Mouse (Mus musculus): ENCODE measurements around the gene Olfr412. TPM values are rescaled to one million over a fixed set of nuclear protein-coding genes. Genes with fewer than 3 reads are reported as not detected.

Gene Olfr412
- polyA plus RNA-seq, 1 experiment = not detected

- Histone ChIP-seq H3K36me3 (ENCODE audit: control insufficient read depth) (no peaks in the 10 kb centered on the region), H3K27me3 (ENCODE audit: control insufficient read depth) (no peaks in the 10 kb centered on the region), H3K4me3 (replicated peaks) (no peak overlapping the region), H3K4me1 (ENCODE audit: control insufficient read depth) (no peaks in the 10 kb centered on the region), H3K9me3 (ENCODE audit: control insufficient read depth, low read length) (no peaks in the 10 kb centered on the region)
- TF ChIP-seq TAL1 (IDR thresholded peaks at IDR 0.05; ENCODE audit: low read length) = no peak
Measured at GRCm38 (mm10) chr11:74387203-74387602, 25.3 kb downstream of the Olfr412 start.

DNA sequence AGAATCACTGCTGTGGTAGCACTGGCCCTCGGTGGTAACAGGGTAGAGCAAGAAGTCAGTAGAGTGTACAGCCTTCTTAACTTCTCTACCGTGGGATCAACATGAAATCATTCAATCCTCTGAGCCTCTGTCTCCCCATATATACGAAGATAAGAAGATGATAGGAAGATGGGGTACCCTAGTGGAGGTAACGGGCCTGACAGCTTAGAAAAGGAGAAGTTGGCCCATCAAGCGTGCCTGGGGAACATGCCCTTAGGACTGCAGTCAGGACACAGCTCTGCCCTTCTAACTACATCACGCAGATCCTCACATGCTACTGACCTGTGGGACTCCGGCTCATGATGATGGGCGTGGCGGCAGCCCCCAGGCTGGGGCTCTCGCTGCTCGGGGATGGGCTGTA, 30.0 kb downstream of the Olfr412 start:
- TF ChIP-seq TAL1 (IDR thresholded peaks at IDR 0.05; ENCODE audit: low read length) (no peak), GATA1 (IDR thresholded peaks at IDR 0.05; ENCODE audit: low read length) (no peak)
- Histone ChIP-seq H3K4me1 (ENCODE audit: control insufficient read depth) (no peaks in the 10 kb centered on the region), H3K4me3 (replicated peaks) (no peak overlapping the region), H3K9me3 (ENCODE audit: control insufficient read depth, low read length) (no peaks in the 10 kb centered on the region), H3K27me3 (ENCODE audit: control insufficient read depth) (no peaks in the 10 kb centered on the region), H3K36me3 (ENCODE audit: control insufficient read depth) (no peaks in the 10 kb centered on the region)

GRCm38 (mm10) chr11:74392903-74393302, 31.0 kb downstream of the Olfr412 start:
- Histone ChIP-seq H3K9me3 (ENCODE audit: control insufficient read depth, low read length) (no peaks in the 10 kb centered on the region), H3K36me3 (ENCODE audit: control insufficient read depth) (no peaks in the 10 kb centered on the region; the same call in 1 of the 2 replicates), H3K27me3 (ENCODE audit: control insufficient read depth) (no peaks in the 10 kb centered on the region), H3K4me1 (ENCODE audit: control insufficient read depth) (no peaks in the 10 kb centered on the region), H3K4me3 (replicated peaks) (no peak overlapping the region)
- TF ChIP-seq TAL1 (IDR thresholded peaks at IDR 0.05; ENCODE audit: low read length) (no peak), GATA1 (IDR thresholded peaks at IDR 0.05; ENCODE audit: low read length) (no peak)

DNA sequence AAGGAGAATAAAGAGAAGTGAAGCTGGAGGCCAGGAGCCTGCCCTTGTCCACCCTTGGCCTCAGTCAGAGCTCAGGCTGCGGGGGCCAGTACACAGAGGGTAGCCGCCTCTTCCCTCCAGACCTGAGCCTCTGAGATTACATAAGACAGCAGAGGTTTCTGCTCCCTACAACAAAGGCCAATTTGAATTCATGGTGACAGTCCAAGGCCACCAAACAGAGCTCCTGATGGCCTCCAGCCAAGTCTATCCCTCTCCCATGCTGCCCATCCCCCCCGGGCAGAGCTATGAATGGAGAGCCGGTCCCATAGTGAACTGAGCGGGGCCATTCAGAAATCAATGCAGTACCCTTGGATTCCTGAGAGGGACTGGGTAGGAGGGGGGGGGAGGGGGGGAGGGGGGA, 31.6 kb downstream of the Olfr412 start:
- Histone ChIP-seq H3K9me3 (ENCODE audit: control insufficient read depth, low read length) (no peaks in the 10 kb centered on the region), H3K4me3 (replicated peaks) (no peak overlapping the region), H3K4me1 (ENCODE audit: control insufficient read depth) (no peaks in the 10 kb centered on the region), H3K27me3 (ENCODE audit: control insufficient read depth) (no peaks in the 10 kb centered on the region), H3K36me3 (ENCODE audit: control insufficient read depth) (no peaks in the 10 kb centered on the region; the same call in 1 of the 2 replicates)
- TF ChIP-seq TAL1 (IDR thresholded peaks at IDR 0.05; ENCODE audit: low read length) = no peak
- TF ChIP-seq GATA1 (IDR thresholded peaks at IDR 0.05; ENCODE audit: low read length) = no peak

DNA sequence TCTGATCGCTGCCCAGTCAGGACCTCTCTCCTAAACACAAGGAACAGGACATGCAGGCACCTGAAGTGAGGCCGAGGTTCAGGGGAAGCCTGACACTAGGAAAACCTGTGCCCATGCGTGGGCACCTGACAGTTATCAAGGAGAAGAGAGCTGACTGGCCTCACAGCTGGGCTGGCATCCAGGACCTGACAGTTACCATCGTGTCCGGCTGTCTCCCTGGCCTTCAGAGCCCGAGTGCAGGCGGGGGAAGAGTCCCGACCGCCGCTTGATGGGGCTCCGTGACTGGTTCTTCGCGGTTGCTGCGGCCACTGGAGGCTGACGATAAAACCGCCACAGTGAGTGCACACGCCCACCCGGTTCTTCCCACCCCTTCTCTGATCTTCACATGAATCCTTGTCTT, 33.7 kb downstream of the Olfr412 start:
- Histone ChIP-seq H3K4me3 (replicated peaks) (no peak overlapping the region), H3K4me1 (ENCODE audit: control insufficient read depth) (no peaks in the 10 kb centered on the region), H3K9me3 (ENCODE audit: control insufficient read depth, low read length) (no peaks in the 10 kb centered on the region), H3K27me3 (ENCODE audit: control insufficient read depth) (no peaks in the 10 kb centered on the region), H3K36me3 (ENCODE audit: control insufficient read depth) (no peaks in the 10 kb centered on the region; the same call in 1 of the 2 replicates)
- TF ChIP-seq GATA1 (IDR thresholded peaks at IDR 0.05; ENCODE audit: low read length) (no peak), TAL1 (IDR thresholded peaks at IDR 0.05; ENCODE audit: low read length) (no peak)

- Histone ChIP-seq H3K9me3 (ENCODE audit: control insufficient read depth, low read length) (no peaks in the 10 kb centered on the region), H3K4me3 (replicated peaks) (no peak overlapping the region), H3K4me1 (ENCODE audit: control insufficient read depth) (no peaks in the 10 kb centered on the region), H3K27me3 (ENCODE audit: control insufficient read depth) (no peaks in the 10 kb centered on the region), H3K36me3 (ENCODE audit: control insufficient read depth) (no peaks in the 10 kb centered on the region; the same call in 1 of the 2 replicates)
- no peak for TF ChIP-seq GATA1 (IDR thresholded peaks at IDR 0.05; ENCODE audit: low read length)
- no peak for TF ChIP-seq TAL1 (IDR thresholded peaks at IDR 0.05; ENCODE audit: low read length)
Measured at GRCm38 (mm10) chr11:74402126-74402525, 40.3 kb downstream of the Olfr412 start.

DNA sequence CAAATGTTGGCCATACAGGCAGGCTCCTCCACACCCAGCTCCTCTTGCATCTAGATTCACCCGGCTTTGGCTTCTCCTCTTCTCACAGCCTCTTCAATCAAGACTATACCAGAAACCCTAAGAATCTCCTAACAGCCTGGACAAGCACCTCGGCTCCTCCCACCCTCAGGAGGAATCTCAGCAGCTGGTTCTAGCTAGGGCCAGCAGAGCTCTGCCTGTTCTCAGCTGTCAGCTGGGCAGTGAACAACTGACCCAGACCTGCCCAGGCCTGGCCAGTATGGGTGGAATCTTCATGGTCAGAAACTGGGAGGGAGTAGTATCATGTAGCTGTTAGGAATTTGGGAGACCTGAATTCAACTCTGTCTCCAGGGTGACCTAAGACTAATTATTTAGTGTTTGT, 42.3 kb downstream of the Olfr412 start:
- Histone ChIP-seq H3K36me3 (ENCODE audit: control insufficient read depth) (no peaks in the 10 kb centered on the region), H3K27me3 (ENCODE audit: control insufficient read depth) (no peaks in the 10 kb centered on the region), H3K4me3 (replicated peaks) (no peak overlapping the region), H3K4me1 (ENCODE audit: control insufficient read depth) (no peaks in the 10 kb centered on the region), H3K9me3 (ENCODE audit: control insufficient read depth, low read length) (no peaks in the 10 kb centered on the region)
- TF ChIP-seq GATA1 (IDR thresholded peaks at IDR 0.05; ENCODE audit: low read length) (no peak), TAL1 (IDR thresholded peaks at IDR 0.05; ENCODE audit: low read length) (no peak)

- Histone ChIP-seq H3K4me3 (replicated peaks) (no peak overlapping the region), H3K36me3 (ENCODE audit: control insufficient read depth) (no peaks in the 10 kb centered on the region), H3K9me3 (ENCODE audit: control insufficient read depth, low read length) (no peaks in the 10 kb centered on the region), H3K27me3 (ENCODE audit: control insufficient read depth) (no peaks in the 10 kb centered on the region), H3K4me1 (ENCODE audit: control insufficient read depth) (no peaks in the 10 kb centered on the region)
- no peak for TF ChIP-seq TAL1 (IDR thresholded peaks at IDR 0.05; ENCODE audit: low read length)
- TF ChIP-seq GATA1 (IDR thresholded peaks at IDR 0.05; ENCODE audit: low read length) = no peak
Measured at GRCm38 (mm10) chr11:74405201-74405600, 43.3 kb downstream of the Olfr412 start.

GRCm38 (mm10) chr11:74408587-74409446, 46.9 kb downstream of the Olfr412 start:
- Histone ChIP-seq H3K36me3 (ENCODE audit: control insufficient read depth) (no peaks in the 10 kb centered on the region), H3K27me3 (ENCODE audit: control insufficient read depth) (no peaks in the 10 kb centered on the region), H3K4me3 (replicated peaks) (no peak overlapping the region), H3K9me3 (ENCODE audit: control insufficient read depth, low read length) (no peaks in the 10 kb centered on the region), H3K4me1 (ENCODE audit: control insufficient read depth) (no peaks in the 10 kb centered on the region)
- no peak for TF ChIP-seq TAL1 (IDR thresholded peaks at IDR 0.05; ENCODE audit: low read length)
- no peak for TF ChIP-seq GATA1 (IDR thresholded peaks at IDR 0.05; ENCODE audit: low read length)

- Histone ChIP-seq H3K9me3 (ENCODE audit: control insufficient read depth, low read length) (no peaks in the 10 kb centered on the region), H3K4me1 (ENCODE audit: control insufficient read depth) (no peaks in the 10 kb centered on the region), H3K27me3 (ENCODE audit: control insufficient read depth) (no peaks in the 10 kb centered on the region), H3K4me3 (replicated peaks) (no peak overlapping the region), H3K36me3 (ENCODE audit: control insufficient read depth) (no peaks in the 10 kb centered on the region)
- no peak for TF ChIP-seq GATA1 (IDR thresholded peaks at IDR 0.05; ENCODE audit: low read length)
- no peak for TF ChIP-seq TAL1 (IDR thresholded peaks at IDR 0.05; ENCODE audit: low read length)
Measured at GRCm38 (mm10) chr11:74409447-74409754, 47.5 kb downstream of the Olfr412 start.
